Mouse (Mus musculus) gastrocnemius, postnatal 10 days (tissue): ENCODE measurements around the gene Lrba. TPM values are rescaled to one million over a fixed set of nuclear protein-coding genes. Genes with fewer than 3 reads are reported as not detected.

ENCODE experiments used
- DNase-seq: peaks from one replicate; pipeline ENCODE4 v3.0.0; 2021; ENCODE audit warnings: mixed read lengths
- total RNA-seq, 2 experiments: library from RNA; stranded (reverse); gene quantifications; 2 replicates each; pipeline ENCODE4 v1.2.3; 2021

Lrba gene
- total RNA-seq, 2 experiments from 2014 or later = 22.7 to 24.1 TPM

- no peak for DNase-seq
These were observed 29.3 kb downstream of the Lrba start for GRCm38 (mm10) chr3:86253791-86254190.

GRCm38 (mm10) chr3:86268074-86268702, 43.7 kb downstream of the Lrba start:
- DNase-seq = no peak

GRCm38 (mm10) chr3:86275651-86276050, 51.2 kb downstream of the Lrba start:
- DNase-seq = no peak

- no peak for DNase-seq
These were observed 66.8 kb downstream of the Lrba start for GRCm38 (mm10) chr3:86291326-86291725.

- DNase-seq = no peak
These were observed 70.4 kb downstream of the Lrba start for GRCm38 (mm10) chr3:86294866-86295265.

- DNase-seq = no peak
These were observed 71.7 kb downstream of the Lrba start for GRCm38 (mm10) chr3:86296214-86296613.

GRCm38 (mm10) chr3:86308833-86309232, 84.4 kb downstream of the Lrba start:
- no peak for DNase-seq

- DNase-seq = no peak
These were observed 85.7 kb downstream of the Lrba start for GRCm38 (mm10) chr3:86310216-86310615.

GRCm38 (mm10) chr3:86311406-86311805, 86.9 kb downstream of the Lrba start:
- no peak for DNase-seq

- DNase-seq = no peak
These were observed 93.2 kb downstream of the Lrba start for GRCm38 (mm10) chr3:86317636-86318035.

GRCm38 (mm10) chr3:86328531-86328930, 104.1 kb downstream of the Lrba start:
- peak; percentile 14 for DNase-seq

- no peak for DNase-seq
These were observed 118.8 kb downstream of the Lrba start for GRCm38 (mm10) chr3:86343261-86343660.

- no peak for DNase-seq
These were observed 138.0 kb downstream of the Lrba start for GRCm38 (mm10) chr3:86362486-86362885.

GRCm38 (mm10) chr3:86371466-86371865, 147.0 kb downstream of the Lrba start:
- no peak for DNase-seq

- DNase-seq = no peak
These were observed 150.8 kb downstream of the Lrba start for GRCm38 (mm10) chr3:86375276-86375675.

- DNase-seq = no peak
These were observed 158.1 kb downstream of the Lrba start for GRCm38 (mm10) chr3:86382557-86382956.

GRCm38 (mm10) chr3:86385047-86385446, 160.6 kb downstream of the Lrba start:
- no peak for DNase-seq

GRCm38 (mm10) chr3:86386246-86386645, 161.8 kb downstream of the Lrba start:
- DNase-seq = no peak

- no peak for DNase-seq
These were observed 199.3 kb downstream of the Lrba start for GRCm38 (mm10) chr3:86423828-86424227.

GRCm38 (mm10) chr3:86426733-86427132, 202.3 kb downstream of the Lrba start:
- no peak for DNase-seq

- no peak for DNase-seq
These were observed 219.0 kb downstream of the Lrba start for GRCm38 (mm10) chr3:86443497-86443896.

- DNase-seq = no peak
These were observed 226.7 kb downstream of the Lrba start for GRCm38 (mm10) chr3:86451211-86451610.

- DNase-seq = no peak
These were observed 237.1 kb downstream of the Lrba start for GRCm38 (mm10) chr3:86461582-86461981.

- no peak for DNase-seq
These were observed 265.5 kb downstream of the Lrba start for GRCm38 (mm10) chr3:86489992-86490391.

- no peak for DNase-seq
These were observed 276.1 kb downstream of the Lrba start for GRCm38 (mm10) chr3:86500586-86500985.
